Mouse (Mus musculus) lung, postnatal 14 days (tissue): ENCODE results near the gene Dnajc11.

Source experiments
- DNase-seq: peaks from one replicate; pipeline ENCODE4 v3.0.0; 2021

Gene Dnajc11

GRCm38 (mm10) chr4:151933505-151934214 is at the start of gene Dnajc11:
Gene Dnajc11, plus strand, starts transcription at chr4:151933691.
- peak; percentile 91 for DNase-seq

- no peak for DNase-seq
These were observed 40.2 kb upstream of the Dnajc11 start for GRCm38 (mm10) chr4:151893241-151893640.

DNA sequence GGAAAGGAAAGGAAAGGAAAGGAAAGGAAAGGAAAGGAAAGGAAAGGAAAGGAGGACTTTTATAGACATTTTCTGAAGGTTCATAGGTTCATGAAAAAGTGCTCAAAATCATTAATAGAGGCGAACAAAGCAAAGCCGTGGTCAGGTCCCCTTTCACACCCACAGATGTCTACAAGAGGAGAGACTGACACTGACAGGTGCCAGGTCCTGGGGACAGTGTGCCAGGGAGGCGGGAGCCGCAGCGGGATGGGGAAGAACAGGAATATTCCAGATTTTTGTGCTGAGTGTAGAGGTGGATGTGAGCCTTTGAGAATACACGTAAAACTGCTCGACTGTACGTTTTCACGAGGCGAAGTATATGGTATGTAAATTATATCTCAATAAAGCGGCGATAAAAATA is 38.6 kb upstream of the Dnajc11 start:
- no peak for DNase-seq

- no peak for DNase-seq
These were observed 37.9 kb upstream of the Dnajc11 start for GRCm38 (mm10) chr4:151895624-151896023.

DNA sequence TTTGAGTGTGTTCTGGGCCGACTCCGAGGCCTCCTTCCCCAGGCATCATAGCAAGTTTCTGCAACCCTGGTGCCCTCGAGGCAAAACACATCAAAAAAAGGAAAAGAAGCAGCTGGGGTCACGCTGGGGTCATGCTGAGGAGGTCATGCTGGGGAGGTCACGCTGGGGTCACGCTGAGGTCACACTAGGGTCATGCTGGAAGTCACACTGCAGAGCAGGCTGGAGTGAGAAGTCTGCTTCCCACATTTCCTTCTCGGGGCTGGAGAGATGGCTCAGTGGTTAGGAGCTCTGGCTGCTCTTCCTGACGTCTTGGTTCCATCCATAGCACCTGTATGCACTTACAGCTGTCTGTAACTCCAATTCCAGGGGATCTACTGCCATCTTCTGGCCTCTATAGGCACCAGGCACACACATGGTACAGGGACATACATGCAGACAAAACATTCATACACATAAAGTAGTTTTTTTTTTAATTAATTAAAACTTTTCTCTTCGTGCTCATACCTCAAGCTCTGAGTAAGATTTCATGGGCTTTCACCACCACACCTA is 36.3 kb upstream of the Dnajc11 start:
- DNase-seq: no peak

DNA sequence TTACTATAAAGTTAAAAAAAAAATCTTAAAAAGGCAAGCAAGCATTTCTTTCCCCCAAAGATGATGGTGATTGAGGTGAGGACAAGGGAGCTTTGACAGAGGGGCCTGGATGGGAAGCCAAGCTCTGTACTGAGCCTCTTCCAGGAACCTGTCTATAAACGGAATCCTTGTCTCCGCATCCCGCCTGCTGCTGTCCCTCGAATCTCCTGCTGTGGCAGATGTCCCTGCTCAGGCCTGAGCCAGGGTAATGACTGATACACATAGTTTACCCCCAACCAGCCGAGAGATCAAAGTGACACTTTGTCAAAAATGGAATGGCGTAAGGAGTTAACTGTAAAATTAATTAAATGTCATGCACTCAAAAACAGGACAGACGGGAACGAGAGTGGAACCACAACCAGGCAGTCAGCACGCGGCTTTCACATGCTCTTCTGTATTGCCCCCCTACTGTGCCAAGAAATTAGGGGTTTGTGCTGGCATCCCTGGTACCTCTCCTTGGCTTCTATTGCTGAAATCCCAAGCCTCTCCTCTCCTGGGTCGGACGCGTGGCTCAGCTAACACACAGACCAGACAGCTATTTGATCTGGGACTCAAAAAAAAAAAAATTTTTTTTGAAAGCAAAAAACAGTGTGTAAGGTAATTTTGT is 34.8 kb upstream of the Dnajc11 start:
- DNase-seq: no peak

- no peak for DNase-seq
These were observed 33.6 kb upstream of the Dnajc11 start for GRCm38 (mm10) chr4:151899707-151900384.

DNA sequence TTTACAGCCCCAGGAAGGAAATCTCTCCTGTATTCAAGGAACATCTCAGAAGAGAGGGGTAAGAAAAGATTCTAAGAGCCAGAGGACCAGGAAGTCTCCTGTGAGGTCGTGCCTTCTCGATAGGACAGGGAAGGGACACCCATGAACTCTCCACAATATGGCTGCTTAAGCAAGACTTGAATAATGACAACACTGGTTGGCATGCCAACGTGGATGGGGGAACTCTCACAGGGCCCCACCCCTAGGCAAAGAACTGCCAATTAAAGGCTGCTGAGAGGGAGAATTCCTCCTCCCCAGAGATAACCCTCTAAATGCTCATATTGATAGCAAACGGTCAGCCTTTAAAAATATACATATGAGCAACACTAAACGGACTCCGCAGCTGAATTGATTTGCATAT is 32.8 kb upstream of the Dnajc11 start:
- no peak for DNase-seq

GRCm38 (mm10) chr4:151901422-151901821 is 32.1 kb upstream of the Dnajc11 start:
- DNase-seq: peak; percentile 17

DNA sequence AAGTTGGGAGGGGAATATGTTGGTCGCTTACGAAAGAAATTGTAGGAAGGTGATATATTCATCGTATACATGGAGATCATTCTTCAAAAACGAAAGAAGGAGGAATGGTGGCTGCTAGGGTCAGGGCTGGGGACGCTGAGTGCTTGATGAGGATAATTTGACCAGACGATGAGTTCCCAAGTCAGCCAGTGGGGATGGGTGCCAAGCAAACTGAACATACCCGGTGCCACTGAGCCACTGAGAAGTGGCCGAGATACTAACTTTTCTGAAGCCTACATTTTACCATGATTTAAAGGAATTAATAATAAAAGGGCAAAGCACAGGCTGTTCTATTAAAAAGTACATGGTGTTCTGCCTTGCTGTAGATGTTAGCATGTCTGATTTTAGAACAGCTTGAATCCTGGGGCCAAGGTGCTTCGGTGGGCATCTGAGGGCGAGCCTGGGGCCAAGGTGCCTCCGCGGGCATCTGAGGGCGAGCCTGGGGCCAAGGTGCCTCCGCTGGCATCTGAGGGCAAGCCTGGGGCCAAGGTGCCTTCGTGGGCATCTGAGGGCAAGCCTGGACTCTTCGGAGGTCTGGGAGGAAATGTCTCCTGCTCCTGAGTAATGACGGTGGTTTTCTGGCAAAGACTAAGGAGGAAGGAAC is 31.3 kb upstream of the Dnajc11 start:
- no peak for DNase-seq

DNA sequence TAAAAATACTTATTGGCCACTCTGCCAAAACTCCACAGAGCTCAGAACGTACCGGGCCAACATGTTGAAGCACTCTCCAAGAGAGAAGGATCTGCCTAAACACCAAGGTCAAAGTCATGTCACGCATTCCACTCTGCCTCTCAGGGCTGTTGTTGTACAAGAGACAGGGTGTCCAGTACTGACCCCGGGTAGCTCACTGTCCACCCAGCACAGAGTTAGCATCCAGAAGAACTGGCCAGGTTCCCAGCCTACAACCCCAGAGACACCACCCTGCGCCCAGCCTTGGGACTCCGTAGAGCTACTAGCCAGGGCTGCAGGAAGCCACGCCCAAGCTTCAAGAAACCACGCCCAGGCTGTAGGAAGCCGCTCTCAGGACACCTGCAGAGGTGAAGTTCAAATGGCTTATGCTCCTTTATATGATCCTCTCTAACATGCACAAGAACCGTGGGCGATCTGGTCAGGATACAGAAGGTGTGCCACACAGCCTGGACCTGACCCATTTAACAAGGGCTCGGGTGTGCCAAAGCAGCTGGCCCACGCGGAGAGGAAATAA is 30.7 kb upstream of the Dnajc11 start:
- DNase-seq: peak; percentile 76

DNA sequence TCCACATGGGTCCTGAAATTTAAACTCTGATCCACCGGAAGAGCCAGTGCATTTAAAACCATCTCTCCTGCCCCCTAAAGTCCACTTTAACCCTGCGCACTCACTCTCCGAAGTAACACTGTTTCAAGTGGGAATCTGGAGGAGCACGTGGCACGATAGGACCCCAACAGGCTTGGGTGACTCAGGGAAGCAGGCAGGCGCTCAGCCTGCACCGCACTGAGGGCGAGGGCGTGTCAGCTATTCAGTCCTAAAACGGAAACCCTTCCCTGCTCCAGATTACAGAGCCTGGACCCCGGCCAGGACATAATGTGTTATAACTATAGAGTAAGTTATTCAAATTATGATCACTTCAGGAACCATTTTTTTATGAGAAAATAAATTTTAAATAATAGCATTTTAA is 29.4 kb upstream of the Dnajc11 start:
- peak; percentile 62 for DNase-seq

DNA sequence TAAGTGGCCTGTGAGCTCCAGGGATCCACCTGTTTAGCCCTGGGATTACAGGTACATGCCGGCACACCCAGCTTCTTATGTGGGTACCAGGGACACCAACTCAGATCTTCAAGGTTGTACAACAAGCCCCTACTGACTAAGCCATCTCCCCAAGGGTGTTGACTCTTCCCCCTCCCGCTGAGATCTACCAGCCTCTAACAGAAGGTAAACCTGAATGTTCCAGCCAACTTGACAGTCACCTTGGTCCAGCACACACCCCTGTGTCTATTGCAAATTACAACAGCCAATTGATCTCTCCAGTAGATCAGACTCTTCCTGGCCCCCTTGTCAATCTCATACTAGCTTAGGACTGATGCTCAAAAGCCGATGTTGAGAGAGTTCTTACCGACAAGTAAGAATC is 27.9 kb upstream of the Dnajc11 start:
- no peak for DNase-seq

DNA sequence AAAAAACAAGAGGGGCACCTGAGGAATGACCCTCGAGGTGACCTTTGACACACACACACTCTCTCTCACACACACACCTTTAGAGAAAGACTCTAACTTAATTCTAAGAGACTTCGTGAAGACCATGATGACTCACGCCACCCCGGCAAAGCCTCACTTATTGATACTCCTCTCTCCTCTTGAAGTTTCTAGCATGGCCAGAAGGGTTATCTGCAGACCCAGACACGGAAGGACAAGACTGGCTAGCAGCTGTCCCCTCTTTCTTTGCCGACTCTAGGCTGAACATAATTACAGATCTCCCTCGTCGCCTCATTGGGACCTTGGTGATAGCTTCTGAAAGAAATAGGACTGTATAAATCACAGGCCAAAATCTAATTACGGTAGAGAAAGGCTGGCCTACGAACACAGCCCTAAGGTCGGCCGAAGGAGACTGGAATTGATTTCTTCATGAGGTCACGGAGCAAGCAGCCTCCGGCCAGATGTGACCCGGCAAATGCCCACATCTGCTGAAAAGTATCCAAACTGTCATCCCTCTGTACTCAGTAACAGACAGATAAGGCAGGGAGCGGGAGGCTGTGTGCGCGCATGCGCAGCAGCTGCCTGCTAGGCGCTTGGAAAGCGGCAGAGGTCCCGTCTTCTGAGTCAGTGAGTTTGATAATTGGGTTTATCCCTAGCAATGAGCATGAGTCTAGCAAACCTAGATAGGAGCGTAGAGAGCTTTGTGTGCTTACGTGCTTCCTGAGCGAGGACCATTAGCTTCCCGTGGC is 25.7 kb upstream of the Dnajc11 start:
- peak; percentile 17 for DNase-seq

DNA sequence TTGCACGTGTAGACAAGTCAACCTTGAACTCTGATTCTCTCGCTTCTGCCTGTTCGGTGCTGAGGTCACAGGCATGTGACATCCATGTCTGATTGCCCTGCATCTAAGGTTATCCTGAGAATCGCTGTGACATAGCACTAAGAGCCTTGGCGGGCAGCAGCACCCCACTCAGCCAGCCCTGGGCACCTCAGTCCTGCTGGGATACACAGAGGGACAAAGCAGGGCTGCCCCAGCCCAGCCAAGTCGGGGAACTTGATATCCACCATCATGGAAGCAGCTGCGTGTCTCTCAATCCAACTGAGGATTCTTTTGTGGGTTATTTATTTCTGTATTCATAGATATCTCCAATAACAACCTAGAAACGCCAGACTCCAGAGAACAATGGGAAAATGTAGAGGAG is 24.7 kb upstream of the Dnajc11 start:
- no peak for DNase-seq

DNA sequence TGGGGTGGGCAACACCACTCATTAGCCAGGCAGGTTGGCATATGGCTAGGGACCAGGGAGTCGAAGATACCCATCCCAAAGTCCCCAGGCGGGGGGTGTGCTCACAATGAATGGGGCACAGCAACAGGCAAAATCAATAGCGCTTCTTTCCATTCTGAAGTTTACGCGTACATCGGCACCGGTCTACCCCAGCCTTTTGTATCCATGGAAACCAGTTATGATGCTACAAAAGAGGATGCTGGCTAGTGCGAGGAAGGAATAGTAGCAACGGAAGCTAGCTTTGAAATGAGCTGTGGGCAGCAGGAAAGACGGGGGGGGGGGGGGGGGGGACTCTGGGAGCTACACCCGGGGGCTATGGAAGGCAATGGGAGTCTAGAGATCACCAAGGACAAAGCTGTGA is 17.2 kb upstream of the Dnajc11 start:
- DNase-seq: no peak

DNA sequence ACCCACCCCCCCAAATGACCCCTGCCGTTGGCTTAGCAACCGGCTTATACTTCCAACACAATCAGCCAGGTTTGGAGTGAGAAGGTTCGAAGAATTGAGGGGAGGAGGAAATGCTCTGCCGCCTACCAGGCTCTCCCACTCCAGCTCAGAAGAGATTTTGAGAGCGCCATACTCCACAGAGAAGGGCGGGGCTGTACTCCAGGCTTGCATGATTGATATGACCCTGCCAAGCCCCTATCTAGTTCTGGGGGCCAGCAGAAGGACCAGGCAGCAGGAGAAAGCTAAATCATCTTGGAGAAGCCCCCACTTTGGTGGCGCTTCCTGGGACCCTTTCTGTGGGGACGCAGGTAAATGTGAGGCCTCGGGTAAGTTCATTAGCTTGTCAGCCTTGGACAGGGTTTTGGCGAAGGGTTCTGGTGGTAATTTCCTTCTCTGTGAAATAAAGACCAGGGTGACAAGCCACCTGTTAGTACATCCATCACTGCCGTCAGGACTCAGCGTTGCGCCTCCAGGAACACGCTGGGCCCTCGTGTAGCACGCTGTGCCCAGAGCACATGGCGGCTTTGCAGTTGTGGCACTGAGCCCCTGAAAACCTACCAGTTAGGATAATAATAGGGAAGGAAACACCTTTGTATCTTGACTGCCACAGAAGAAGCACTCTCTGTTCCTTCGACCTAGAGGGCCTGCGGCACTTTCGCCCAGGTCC is 14.2 kb upstream of the Dnajc11 start:
- DNase-seq: no peak

DNA sequence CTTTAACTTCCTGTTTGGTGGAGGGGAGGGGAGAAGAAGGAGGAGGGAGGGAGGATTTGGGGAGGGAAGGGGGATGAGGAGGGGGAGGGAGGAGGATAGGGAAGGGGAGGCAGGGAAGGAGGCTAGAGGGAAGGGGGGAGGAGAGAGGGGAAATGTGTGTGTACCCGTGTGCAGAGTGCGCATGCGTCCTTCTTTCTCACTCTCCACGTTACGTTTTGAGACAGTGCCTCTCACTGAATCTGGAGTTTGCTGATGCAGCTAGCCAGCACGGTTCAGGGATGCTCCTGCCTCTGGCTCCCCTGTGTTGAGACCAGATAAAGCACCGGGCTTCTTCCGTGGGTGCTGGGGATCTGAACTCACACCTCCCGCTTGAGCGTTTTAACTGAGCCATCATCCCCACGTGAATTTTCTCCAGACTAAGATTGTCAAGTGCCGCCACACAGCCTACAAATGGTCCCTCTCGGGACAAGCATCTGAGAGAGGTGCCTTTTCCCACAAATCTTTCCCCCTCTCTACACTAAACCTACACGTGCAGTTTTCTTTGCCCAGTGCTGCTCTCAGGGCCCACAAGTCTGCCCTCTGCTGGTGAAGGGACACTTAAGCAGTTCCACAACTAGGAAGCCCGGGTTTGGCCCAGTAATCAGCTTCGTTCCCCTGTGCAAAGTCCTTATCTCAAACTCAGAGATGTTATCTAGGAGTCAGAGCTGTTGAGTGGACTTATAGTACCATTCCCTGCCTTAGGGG is 13.4 kb upstream of the Dnajc11 start:
- peak; percentile 78 for DNase-seq

DNA sequence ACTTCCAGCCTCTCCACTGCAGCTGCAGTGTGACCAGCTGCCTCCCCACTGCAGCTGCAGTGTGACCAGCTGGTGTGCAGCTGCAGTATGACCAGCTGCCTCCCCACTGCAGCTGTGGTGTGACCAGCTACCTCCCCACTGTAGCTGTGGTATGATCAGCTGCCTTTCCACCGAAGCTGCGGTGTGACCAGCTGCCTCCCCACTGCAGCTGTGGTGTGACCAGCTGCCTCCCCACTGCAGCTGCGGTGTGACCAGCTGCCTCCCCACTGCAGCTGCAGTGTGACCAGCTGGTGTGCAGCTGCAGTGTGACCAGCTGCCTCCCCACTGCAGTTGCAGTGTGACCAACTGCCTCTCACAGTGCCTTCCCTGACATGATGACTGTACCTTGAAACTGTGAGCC is 11.4 kb upstream of the Dnajc11 start:
- no peak for DNase-seq

DNA sequence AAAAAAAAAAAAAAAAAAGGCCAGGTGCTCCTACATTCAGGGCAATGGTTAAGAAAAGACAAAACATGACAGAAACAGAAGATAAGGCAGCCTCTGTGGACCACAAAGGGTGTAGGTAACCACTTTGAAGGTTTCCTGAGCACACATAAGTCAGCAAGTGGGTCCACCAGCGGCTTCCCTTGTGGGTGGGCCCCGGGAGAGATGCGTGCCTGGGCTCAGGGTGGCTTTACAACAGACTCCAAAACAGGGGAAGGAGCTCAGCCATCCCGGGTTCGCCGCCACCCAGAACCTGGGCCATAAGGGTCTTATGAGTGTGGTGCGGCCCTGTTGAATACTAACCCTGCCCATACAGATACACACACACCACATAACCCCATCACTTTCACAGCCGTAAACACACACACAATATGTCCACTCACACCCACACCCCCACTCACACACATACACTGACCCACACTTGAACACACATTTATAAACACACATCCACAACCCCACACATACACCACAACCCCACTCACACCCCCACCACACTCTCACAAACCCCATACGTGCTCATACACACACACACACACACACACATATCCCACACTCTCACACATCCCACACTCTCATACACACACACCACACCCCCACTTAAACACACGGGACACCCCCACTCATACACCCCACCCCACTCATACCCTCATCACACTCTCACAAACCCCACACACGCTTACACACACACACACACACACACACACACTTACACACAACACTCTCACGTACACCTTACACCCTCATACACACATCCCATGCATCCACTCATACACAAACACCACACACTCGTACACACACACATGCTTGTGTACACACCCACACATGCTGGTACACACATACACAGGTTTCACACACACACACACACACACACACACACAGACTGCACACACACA is 651 bp upstream of the Dnajc11 start:
- DNase-seq: no peak
